Mouse (Mus musculus) midbrain, embryonic 16.5 days (tissue): ENCODE results near the gene 2700049A03Rik. TPM values are rescaled to one million over a fixed set of nuclear protein-coding genes. Genes with fewer than 3 reads are reported as not detected.

Experiments
- ATAC-seq: fragments of 200-750 bp; cut with Nextera tagmentation; 2 replicates; pipeline ENCODE4 v1.8.0; 2017; ENCODE audit warnings: moderate TSS enrichment
- H3K27ac ChIP-seq: fragments of 300-500 bp; sonication (generic); 2 replicates; pipeline ENCODE4 v1.5.1; 2014; ENCODE audit warnings: mild to moderate bottlenecking, low read length, mixed read lengths
- H3K27me3 ChIP-seq: fragments of 300-500 bp; sonication (generic); 2 replicates; pipeline ENCODE4 v1.6.1; 2014; ENCODE audit warnings: low read depth, low read length, mixed read lengths; ENCODE audit not compliant: control insufficient read depth, insufficient read depth
- H3K36me3 ChIP-seq: fragments of 300-500 bp; sonication (generic); 2 replicates; pipeline ENCODE4 v1.6.1; 2014; ENCODE audit warnings: mild to moderate bottlenecking, low read length, moderate library complexity, mixed read lengths; ENCODE audit not compliant: control insufficient read depth, insufficient read depth
- H3K4me1 ChIP-seq: fragments of 300-500 bp; sonication (generic); 2 replicates; pipeline ENCODE4 v1.6.1; 2014; ENCODE audit warnings: mild to moderate bottlenecking, low read length, mixed read lengths; ENCODE audit not compliant: control insufficient read depth, insufficient read depth
- H3K4me2 ChIP-seq: fragments of 300-500 bp; sonication (generic); 2 replicates; pipeline ENCODE4 v1.6.1; 2014; ENCODE audit warnings: mild to moderate bottlenecking, low read length, mixed read lengths
- H3K4me3 ChIP-seq: fragments of 300-500 bp; sonication (generic); 2 replicates; pipeline ENCODE4 v1.5.1; 2014; ENCODE audit warnings: low read depth, mild to moderate bottlenecking, low read length, moderate library complexity, mixed read lengths
- H3K9ac ChIP-seq: fragments of 300-500 bp; sonication (generic); 2 replicates; pipeline ENCODE4 v1.6.1; 2014; ENCODE audit warnings: low read depth, low read length, mixed read lengths
- H3K9me3 ChIP-seq: fragments of 300-500 bp; sonication (generic); replicated peaks from 2 replicates; pipeline ENCODE4 v1.6.1; 2014; ENCODE audit warnings: mild to moderate bottlenecking, low read length, mixed read lengths; ENCODE audit not compliant: control insufficient read depth, poor library complexity, severe bottlenecking
- WGBS: fragments of 180-500 bp; shearing (Covaris S2); extraction: QIAGEN DNeasy Blood & Tissue Kit; methylation state at CpG from one replicate; pipeline ENCODE4 v1.1.7; 2014; 5-methylcytosine and 5-hydroxymethylcytosine counted together
- polyA plus RNA-seq: library from polyadenylated mRNA; unstranded; fragments of >200 nt; fragmentation: Nextera tagmentation; extraction: Ambion mirVana; gene quantifications from 2 replicates; pipeline ENCODE4 v1.2.1, GENCODE M21; 2015

The 2700049A03Rik gene
- polyA plus RNA-seq, 1 experiment from 2014 or later = 11.1 TPM

DNA sequence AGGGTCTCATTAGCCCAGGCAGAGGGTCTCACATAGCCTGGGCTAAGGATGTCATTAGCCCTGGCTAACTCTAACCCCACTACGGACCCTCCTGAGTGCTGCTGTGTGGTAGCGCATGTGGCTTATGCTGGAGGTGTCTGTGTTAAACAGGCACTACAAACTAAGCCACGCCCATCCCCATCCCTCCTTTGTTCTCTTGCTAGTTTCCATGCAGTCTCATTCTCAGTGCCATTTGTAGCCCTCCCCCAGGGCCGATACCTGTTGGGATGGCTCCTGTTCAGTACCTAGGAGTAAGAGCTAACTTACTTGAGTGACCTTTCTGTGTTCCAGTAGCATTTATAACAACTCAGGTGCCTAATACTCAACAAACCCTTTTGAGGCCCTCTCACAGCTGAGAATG, 100.4 kb downstream of the 2700049A03Rik start:
- H3K36me3 ChIP-seq = peaks cover 5% of the 10 kb centered on the region

DNA sequence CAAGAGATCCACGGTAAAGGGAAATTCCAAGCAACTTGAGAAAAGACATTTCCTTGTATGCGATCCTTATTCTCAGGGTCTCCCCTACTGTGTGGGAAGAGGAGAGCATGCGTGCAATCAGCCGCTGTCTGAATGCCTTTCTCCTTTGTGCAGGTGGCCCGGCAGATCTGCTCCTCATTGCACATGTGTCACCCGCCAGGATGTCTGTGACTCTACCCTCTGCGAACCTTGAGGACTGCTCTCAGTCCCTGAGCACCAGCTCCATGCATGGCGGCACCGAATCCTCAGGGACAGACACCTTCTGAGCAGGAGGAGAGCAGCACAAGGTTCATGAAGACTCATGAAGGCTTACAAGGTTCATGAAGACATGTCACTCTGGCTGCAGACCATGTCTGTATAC, 106.1 kb downstream of the 2700049A03Rik start:
- Histone ChIP-seq H3K4me2 (no peak overlapping the region), H3K27me3 (no peaks in the 10 kb centered on the region), H3K9me3 (peaks cover 13% of the 10 kb centered on the region; the same call in 1 of the 2 replicates), H3K4me3 (no peak overlapping the region), H3K4me1 (no peaks in the 10 kb centered on the region), H3K27ac (no peak overlapping the region), H3K9ac (no peak overlapping the region), H3K36me3 (peaks cover 28% of the 10 kb centered on the region)
- no peak for ATAC-seq
- 84% methylated on average over 9 of the region's 9 CpGs for WGBS

More for the DNA sequence above, 100.4 kb downstream of the 2700049A03Rik start:
- Histone ChIP-seq H3K27ac (no peak overlapping the region), H3K27me3 (no peaks in the 10 kb centered on the region), H3K4me3 (no peak overlapping the region), H3K9ac (no peak overlapping the region), H3K4me2 (no peak overlapping the region), H3K4me1 (no peaks in the 10 kb centered on the region), H3K9me3 (peaks cover 1% of the 10 kb centered on the region; the same call in 1 of the 2 replicates)
- 82% methylated on average over 4 of the region's 4 CpGs for WGBS
- no peak for ATAC-seq

DNA sequence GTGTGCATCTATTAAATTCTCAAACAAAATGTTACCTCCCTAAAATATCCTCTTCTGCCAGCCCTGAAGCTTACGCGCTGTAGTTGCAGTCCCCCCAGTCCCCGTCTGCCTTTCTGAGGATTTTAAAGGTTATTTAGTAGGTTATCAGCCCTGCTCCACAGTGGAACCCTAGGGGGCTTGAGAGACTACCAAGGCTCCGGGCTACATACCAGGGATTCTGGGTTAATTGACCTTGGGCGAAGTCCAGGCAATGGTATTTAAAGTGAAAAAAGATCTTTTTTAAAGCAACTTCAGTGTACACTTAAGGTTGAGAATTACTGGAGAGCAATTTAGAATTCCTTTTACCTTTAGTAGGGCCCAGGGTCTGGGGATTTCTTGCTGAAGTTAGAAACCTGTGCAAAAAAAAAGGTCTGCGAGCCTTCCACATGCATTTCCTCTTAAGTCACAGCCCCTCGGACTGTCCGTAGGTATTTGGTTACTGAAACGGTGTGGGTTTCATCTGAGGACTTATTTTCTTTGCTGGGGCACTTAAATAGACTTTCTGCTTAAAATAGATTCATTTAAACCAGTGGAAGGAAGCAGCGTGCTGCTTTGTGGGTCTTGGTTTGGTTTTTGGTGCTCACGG, 108.2 kb downstream of the 2700049A03Rik start:
- H3K4me2 ChIP-seq = no peak overlapping the region
- no peak for ATAC-seq
- no peak overlapping the region for H3K27ac ChIP-seq
- WGBS = 86% methylated on average over 11 of the region's 11 CpGs
- H3K9me3 ChIP-seq = peaks cover 13% of the 10 kb centered on the region; the same call in 1 of the 2 replicates
- no peaks in the 10 kb centered on the region for H3K27me3 ChIP-seq
- peaks cover 28% of the 10 kb centered on the region for H3K36me3 ChIP-seq
- no peak overlapping the region for H3K4me3 ChIP-seq
- no peak overlapping the region for H3K9ac ChIP-seq
- peaks cover 5% of the 10 kb centered on the region for H3K4me1 ChIP-seq

DNA sequence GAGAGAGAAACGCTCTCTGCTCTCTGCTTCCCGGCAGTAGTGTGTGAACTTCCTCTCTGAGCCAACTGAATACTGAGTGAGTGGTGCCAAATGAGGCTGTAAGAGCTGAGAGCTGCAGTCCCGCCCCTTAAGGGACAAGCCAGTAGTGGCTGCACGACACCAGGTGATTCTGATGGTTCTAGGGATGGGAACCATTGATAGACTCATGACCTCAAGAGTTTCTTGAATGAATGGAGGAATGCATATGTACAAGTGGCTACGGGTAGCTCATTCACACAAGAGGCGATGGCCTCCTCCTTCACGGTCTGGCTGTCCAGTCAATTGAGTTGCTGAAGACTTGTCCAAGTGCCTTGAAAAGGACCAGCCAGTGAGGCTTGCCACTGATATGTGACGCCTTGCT, 110.5 kb downstream of the 2700049A03Rik start:
- 84% methylated on average over 8 of the region's 8 CpGs for WGBS
- Histone ChIP-seq H3K27ac (no peak overlapping the region), H3K9ac (no peak overlapping the region), H3K9me3 (peaks cover 11% of the 10 kb centered on the region; the same call in 1 of the 2 replicates), H3K27me3 (no peaks in the 10 kb centered on the region), H3K4me3 (no peak overlapping the region), H3K4me2 (no peak overlapping the region), H3K36me3 (peaks cover 22% of the 10 kb centered on the region), H3K4me1 (peaks cover 5% of the 10 kb centered on the region)
- no peak for ATAC-seq

DNA sequence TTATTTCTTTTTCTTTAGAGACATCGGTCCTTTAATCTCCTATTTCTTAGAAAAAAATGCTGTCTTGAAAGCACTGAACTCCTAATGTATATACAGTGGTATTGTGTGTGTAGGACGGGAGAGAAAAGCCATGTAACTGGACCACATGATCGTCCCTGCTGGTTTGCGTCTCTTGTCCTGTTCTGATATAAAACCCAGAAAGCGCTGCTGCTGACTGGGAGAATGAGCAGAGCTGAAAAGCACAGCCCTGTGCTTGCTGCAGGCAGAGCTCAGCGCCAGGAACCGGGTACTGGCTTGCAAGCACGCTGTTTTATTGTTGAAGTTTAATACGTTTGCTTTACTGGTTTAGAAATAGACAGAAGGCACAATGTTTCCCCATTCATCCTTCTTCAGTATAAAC, 112.7 kb downstream of the 2700049A03Rik start:
- H3K4me1 ChIP-seq = peaks cover 5% of the 10 kb centered on the region
- H3K9ac ChIP-seq = no peak overlapping the region; the same call in 1 of the 2 replicates
- WGBS = 42% methylated on average over 9 of the region's 9 CpGs
- ATAC-seq = 0 out of 2 replicates have a peak, but pooled peaks have one; percentile 36
- no peaks in the 10 kb centered on the region for H3K27me3 ChIP-seq
- peak overlapping the region; percentile 7 for H3K4me2 ChIP-seq
- 0 out of 2 replicates have a peak overlapping the region, but pooled peaks have one; percentile 14 for H3K27ac ChIP-seq
- peaks cover under 1% of the 10 kb centered on the region for H3K36me3 ChIP-seq
- H3K4me3 ChIP-seq = no peak overlapping the region
- no peaks in the 10 kb centered on the region; the same call in 1 of the 2 replicates for H3K9me3 ChIP-seq

DNA sequence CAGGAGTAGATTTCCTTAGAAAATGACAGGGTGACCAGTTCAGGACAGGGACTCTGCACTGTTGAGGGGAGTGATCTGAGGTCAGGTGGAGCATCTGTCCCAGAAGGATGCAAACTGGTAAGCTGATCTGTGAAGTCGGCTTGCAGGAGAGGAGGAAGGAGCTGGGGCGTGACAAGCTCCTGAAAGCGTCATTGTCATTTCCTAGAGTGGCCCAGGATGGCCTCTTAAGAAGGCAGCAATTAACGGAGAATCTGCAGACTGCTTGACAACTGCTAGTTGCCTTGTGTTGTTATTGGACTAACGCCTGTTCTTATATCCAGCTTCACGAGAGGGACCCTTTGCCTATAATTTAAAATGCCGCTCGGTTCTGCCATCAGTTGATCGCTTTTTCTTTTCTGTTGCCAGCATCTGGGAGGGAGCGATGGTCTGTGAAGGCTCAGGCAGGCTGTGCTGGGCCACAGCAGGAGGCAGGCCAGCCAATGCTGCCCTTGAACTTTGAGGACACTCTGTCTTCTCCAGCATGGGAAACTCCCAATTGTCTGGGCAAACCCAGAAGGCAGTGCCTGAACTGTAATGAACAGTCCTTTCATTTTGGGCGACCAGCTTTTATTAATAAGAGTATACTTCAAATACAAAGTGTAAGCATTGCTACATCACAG, 116.0 kb downstream of the 2700049A03Rik start:
- Histone ChIP-seq H3K9me3 (no peaks in the 10 kb centered on the region), H3K4me3 (no peak overlapping the region), H3K4me1 (peaks cover 5% of the 10 kb centered on the region), H3K27ac (no peak overlapping the region), H3K27me3 (no peaks in the 10 kb centered on the region), H3K4me2 (no peak overlapping the region), H3K36me3 (no peaks in the 10 kb centered on the region), H3K9ac (no peak overlapping the region)
- ATAC-seq = no peak
- 30% methylated on average over 11 of the region's 11 CpGs for WGBS

DNA sequence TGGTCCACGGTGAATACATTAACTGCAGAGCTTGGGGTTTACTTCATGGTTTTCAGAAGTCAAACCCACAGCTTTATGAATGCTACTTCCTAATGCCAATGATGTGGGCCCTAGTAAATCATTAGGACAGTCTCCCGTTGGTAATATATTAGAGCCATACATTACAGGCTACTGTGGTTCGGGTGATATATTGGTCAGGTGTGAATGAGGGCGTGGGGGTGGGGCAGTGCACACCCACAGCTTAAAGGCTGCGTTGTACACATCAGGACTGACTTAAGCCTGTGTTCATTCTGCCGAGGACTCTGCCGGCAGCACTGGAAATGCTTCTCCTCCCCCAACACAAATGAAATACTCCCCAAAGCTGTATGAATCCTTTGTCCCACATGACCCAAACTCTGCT, 118.1 kb downstream of the 2700049A03Rik start:
- H3K4me1 ChIP-seq = peaks cover under 1% of the 10 kb centered on the region; the same call in 1 of the 2 replicates
- no peak for ATAC-seq
- no peak overlapping the region for H3K4me2 ChIP-seq
- no peaks in the 10 kb centered on the region for H3K36me3 ChIP-seq
- no peak overlapping the region for H3K9ac ChIP-seq
- H3K9me3 ChIP-seq = no peaks in the 10 kb centered on the region
- 85% methylated on average over 7 of the region's 7 CpGs for WGBS
- H3K27me3 ChIP-seq = no peaks in the 10 kb centered on the region
- no peak overlapping the region for H3K27ac ChIP-seq
- H3K4me3 ChIP-seq = no peak overlapping the region

DNA sequence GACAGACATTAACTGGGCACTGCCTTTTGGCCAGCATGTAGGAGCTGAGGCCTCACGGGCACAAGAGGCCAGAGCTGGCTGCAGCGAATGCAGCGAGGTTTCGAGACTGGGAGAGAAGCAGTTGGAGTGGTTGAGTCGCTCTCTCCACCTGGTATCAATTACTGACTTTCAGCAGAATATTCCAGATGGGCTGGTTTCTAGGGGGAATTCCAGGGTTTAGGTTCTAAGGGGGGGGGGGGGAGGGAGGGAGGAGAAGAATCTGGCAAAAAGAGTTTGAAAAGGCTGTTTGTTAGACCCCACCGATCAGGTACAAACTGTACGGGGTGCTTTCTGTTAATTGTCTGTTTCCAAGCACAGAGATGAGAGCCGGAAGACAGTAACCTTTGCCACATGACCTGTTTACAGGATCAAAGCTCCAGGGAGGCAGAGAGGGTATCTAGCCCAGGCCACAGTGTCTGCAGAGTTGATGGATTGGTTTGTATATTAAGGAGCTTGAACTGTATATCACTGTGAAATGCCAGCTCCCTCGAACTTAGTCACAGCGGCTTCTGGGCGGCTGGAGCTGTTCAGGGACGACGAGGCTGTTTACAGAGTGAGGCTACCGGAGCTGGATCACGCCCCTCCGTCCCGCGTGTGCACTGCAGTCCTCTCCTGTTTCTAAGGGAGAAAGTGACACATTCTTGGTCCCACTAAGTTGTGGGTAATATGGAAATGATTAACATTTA, 121.7 kb downstream of the 2700049A03Rik start:
- no peak overlapping the region for H3K4me3 ChIP-seq
- H3K36me3 ChIP-seq = no peaks in the 10 kb centered on the region
- H3K9me3 ChIP-seq = peaks cover 6% of the 10 kb centered on the region; the same call in 1 of the 2 replicates
- no peak overlapping the region for H3K9ac ChIP-seq
- 84% methylated on average over 18 of the region's 18 CpGs for WGBS
- no peak for ATAC-seq
- no peak overlapping the region for H3K4me2 ChIP-seq
- no peaks in the 10 kb centered on the region for H3K4me1 ChIP-seq
- H3K27me3 ChIP-seq = no peaks in the 10 kb centered on the region
- H3K27ac ChIP-seq = no peak overlapping the region
